Mouse (Mus musculus) T-cell, adult 2 months (primary cell): ENCODE data around the gene Chrnb1.

ENCODE experiments used
- DNase-seq: peaks from one replicate; pipeline ENCODE4 v3.0.0; 2022; ENCODE audit warnings: low spot score

The Chrnb1 gene

GRCm38 (mm10) chr11:69795168-69795982 is at the start of gene Chrnb1:
Gene Chrnb1, minus strand, starts transcription at chr11:69795943.
- peak; percentile 92 for DNase-seq

- no peak for DNase-seq
Measured at GRCm38 (mm10) chr11:69838714-69839104, 43.0 kb upstream of the Chrnb1 start.

DNA sequence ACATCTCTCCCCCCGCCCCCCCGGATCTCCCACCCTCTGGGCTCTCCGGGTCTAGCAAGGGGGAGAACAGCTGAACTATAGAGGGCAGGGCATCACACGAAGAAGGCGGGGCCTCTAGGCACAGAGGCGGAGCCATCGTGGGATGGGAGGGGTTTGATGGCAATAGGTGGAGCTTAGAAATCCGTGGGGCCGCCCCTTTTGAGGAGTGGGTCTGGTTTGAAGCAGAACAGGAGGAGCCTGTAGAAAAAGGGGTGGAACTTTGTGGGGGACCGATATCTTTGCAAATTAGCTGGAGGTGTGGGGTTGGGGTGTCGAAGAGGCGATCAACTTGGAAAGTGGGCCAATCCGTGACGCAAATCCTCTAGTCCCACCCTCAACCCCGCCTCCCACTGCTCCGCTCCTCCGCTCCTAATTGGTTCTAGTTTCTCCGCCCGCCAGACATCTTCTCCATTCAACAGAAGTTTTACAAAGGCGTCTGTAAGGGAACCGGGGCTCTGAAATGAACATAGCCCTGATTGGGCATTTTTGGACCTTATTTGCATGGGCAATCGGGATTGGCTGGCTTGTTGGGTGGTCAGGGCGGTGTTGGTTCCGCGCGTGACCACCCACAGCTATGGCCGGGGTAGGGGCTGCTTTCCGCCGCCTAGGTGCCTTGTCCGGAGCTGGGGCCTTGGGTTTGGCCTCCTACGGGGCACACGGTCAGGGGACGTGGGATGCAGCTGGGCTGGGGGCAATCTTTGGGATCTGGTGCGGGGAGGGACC is 42.4 kb upstream of the Chrnb1 start, which contains the start of gene Tmem256:
Tmem256 (plus strand) TSS at position 563 of the 762 bp plus-strand sequence.
- DNase-seq: peak; percentile 91

DNA sequence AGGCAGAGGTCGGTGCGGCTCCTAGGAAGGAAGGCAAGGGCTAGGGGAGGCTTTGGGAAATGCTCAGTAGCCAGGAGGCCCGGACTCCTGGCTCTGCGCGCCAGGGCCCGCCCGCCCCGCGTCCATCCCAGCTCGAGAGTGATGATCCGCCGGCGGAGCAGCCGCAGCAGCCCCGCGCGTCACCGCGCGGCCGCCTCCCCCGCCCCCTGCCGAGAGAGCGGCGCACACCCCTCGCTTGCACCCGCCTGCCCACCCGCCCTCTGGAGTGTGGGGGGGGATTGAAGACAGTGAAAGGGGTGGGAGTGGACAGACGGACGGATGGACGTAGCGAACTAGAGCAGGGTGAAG is 41.8 kb upstream of the Chrnb1 start, which contains the start of gene Nlgn2:
Nlgn2 (minus strand) TSS at position 181 of the 348 bp plus-strand sequence.
- no peak for DNase-seq

GRCm38 (mm10) chr11:69836703-69837576 is 41.2 kb upstream of the Chrnb1 start:
- no peak for DNase-seq

- DNase-seq: no peak
Measured at GRCm38 (mm10) chr11:69835966-69836335, 40.2 kb upstream of the Chrnb1 start.

DNA sequence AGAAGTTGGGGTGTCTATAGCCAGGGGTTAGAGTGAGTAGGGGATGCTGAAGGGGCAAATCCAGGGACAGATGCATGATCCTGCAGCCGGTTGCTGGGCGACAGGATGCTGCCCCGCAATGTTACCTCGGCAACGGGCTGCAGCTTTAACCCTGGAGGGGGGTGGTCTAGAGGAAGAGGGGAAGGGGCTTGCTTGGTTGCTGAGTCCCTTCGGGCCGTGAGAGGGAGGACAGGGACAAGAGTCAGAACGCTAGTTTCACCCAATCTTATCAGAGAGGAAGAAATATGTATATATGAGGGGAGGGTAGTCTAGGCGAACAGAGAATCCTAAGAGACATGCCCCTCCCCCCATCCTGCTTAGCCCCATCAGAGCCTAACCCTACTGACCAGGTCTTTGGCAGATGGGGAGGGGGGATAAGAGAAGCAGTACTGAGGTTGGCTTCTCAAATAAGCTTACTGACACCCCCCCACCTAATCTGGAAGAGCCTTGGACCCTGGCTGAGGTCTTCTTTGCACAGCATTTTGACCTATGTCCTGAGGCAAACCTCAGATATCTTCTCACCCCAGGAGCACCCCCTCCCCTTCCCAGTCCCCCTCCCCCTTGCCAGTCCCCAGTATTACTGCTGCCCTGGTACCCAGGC is 39.7 kb upstream of the Chrnb1 start:
- DNase-seq: no peak

DNA sequence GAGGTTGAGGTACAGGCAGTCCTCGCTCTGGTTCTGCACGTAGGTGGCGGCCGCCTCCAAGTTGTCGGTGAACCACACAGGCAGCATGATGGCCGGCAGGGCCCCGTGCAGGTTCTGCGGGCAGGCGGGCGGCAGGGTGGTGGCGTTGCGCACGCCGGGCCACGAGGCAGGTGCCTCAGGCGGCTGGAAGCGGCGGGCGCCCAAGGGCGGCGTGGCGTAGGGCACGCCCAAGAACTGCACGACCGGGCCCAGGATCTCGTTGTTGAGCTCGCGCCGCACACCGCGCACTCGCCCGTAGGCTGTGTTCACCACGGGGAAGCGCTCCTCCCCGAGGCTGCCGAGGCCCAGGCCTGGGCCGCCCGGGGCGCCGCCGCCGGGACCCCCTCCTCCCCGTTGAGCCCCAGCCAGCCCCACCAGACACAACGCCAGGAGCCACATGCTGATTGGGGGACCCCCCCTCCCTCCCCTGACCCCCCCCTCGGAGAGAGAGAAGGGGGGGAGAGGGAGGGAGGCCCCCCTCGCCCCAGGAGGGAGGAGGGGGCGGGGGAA is 38.3 kb upstream of the Chrnb1 start:
- peak; percentile 60 for DNase-seq

- DNase-seq: no peak
Measured at GRCm38 (mm10) chr11:69833554-69833953, 37.8 kb upstream of the Chrnb1 start.

DNA sequence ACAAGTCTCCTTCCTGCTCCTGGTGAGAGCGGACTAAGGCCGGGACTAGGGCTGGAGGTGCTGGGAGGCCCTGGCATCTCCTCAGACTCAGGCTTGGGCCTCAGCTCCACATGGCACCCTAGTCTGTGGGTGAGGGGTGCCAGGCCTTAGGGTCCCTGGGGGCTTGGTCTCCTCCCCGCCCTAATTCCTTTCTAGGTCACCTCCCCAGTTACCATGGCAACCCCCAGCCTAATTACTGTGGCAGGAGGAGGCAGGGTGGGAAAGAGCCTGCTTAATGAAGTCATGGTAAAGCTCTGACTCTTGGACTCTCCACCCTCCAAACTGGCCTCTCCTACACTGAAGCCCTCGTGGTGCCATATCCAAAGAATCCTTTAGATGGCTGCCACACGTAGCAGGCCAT is 33.1 kb upstream of the Chrnb1 start:
- DNase-seq: no peak

GRCm38 (mm10) chr11:69823456-69823855 is 27.7 kb upstream of the Chrnb1 start:
- no peak for DNase-seq

DNA sequence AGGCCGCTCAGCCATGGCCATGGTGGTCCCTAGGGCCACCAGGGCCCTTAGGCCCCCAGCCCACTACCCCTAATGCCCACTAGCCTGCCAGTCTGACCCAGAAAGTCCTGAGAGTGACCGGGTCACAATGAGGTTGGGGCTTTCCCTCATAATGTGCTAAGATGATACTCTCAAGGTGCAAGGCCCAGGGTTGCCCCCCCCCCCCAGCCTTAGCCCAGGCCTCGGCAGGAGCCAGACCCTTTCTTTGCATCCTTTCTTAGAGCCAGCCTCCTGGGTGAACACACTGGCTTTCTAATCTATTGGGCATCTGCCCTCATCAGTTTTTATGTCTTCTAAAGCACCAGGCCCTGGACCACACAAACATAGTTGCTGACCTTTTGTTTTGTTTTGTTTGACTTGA is 26.3 kb upstream of the Chrnb1 start, which contains the start of gene Spem1:
Spem1 (minus strand) TSS at position 101 of the 400 bp plus-strand sequence.
- DNase-seq: no peak

DNA sequence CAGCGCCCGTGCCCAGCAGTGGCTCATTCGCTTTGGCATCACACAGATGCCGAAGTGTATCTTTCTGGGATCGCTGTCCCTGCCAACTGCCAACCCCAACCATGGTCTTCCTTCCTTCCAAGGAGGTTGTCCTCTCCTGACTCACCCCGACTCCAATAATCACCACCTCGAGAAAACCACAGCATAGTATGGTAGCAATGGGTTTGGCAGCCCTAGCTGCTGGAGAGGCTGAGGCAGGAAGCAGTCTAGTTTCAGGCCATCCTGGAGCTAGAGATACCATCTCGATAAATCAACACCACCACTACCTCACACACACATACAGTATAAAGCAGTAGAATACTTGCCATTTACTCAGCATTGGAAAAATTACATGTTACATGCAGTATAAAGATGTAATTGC is 23.1 kb upstream of the Chrnb1 start:
- no peak for DNase-seq

GRCm38 (mm10) chr11:69818365-69818764 is 22.6 kb upstream of the Chrnb1 start, which contains the start of gene Spem2:
Gene Spem2, minus strand, starts transcription at chr11:69818465.
- no peak for DNase-seq

GRCm38 (mm10) chr11:69816520-69816919 is 20.8 kb upstream of the Chrnb1 start:
- no peak for DNase-seq

DNA sequence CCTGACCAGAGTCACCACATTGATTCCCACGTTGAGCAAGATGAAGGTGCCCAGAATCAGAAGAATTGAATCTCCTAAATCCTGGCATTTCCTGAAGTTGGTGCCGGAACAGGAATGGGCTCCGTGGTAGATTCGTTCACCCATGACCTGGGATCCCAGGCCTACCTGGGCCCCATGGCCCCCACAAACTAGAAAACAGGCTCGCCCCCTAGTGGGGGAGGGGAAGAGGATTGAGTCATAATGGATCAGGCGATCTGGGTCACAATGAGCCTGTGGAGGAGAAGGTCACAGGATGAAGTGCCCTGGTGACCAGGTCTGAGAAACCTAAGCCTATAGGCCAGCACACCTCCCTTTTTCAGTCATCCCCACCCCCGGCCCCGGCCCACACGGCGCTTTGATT is 19.4 kb upstream of the Chrnb1 start, which contains the start of gene Gm39566:
Gm39566 (minus strand) TSS at position 144 of the 400 bp plus-strand sequence.
- no peak for DNase-seq

GRCm38 (mm10) chr11:69810280-69810679 is 14.5 kb upstream of the Chrnb1 start:
- no peak for DNase-seq

GRCm38 (mm10) chr11:69807641-69808040 is 11.9 kb upstream of the Chrnb1 start:
- no peak for DNase-seq

- no peak for DNase-seq
Measured at GRCm38 (mm10) chr11:69806378-69806777, 10.6 kb upstream of the Chrnb1 start.

- DNase-seq: no peak
Measured at GRCm38 (mm10) chr11:69804972-69805909, 9.5 kb upstream of the Chrnb1 start, which contains the start of gene Tmem102. Gene Tmem102, minus strand, starts transcription at chr11:69805624.
